Comparison of ENCODE assay signal across 10 mouse cellular contexts in genomic region chr10:29206730-29207129, GRCm38 (mm10). TPM values are rescaled to one million over a fixed set of nuclear protein-coding genes. Genes with fewer than 3 reads are reported as not detected.
DNase-seq lines count a peak whose midpoint lies in the region; TF ChIP-seq lines count a peak whose summit lies in the region.
"Had no signal": no experiment of that assay in that cellular context is flagged by ENCODE, and none has a peak within 500 bp of the region (broad histone marks: within the 10 kb centered on the region; RNA-seq: fewer than 3 reads in every experiment).

No protein-coding gene starts in this region.

- H3K27me3 ChIP-seq in embryonic facial prominence, embryonic 10.5 days (replicated peaks; ENCODE audit: low read depth, poor library complexity, severe bottlenecking): no peaks in the 10 kb centered on the region

- TF ChIP-seq CTCF in lung, adult 2 months (IDR thresholded peaks at IDR 0.05; ENCODE audit: insufficient read depth, low read length): 0 out of 2 replicates have a peak, but pooled peaks have one; percentile 5

- no peaks in the 10 kb centered on the region for H3K4me1 ChIP-seq in lung, adult 2 months (ENCODE audit: control insufficient read depth, insufficient read depth, low read length)
- peaks cover 6% of the 10 kb centered on the region for H3K4me1 ChIP-seq in embryonic facial prominence, embryonic 10.5 days

- DNase-seq in cerebellum, adult 11 months: peak; percentile 29
- DNase-seq in cerebellum, adult 11-12 months: no peak
- DNase-seq in lung, adult 2 months: no peak
- DNase-seq in lung, postnatal 4 days: no peak
- peak; percentile 22 for DNase-seq in embryonic facial prominence, embryonic 10.5 days (ENCODE audit: low spot score)
- DNase-seq in layer of hippocampus, adult 9-10 months (ENCODE audit: low spot score): peak; percentile 63
- peak; percentile 68 for DNase-seq in retina, postnatal 1 day
- DNase-seq in right cerebral cortex, adult 18-20 months: no peak

- TF ChIP-seq POLR2A in lung, adult 2 months (IDR thresholded peaks at IDR 0.05; ENCODE audit: borderline replicate concordance, extremely low read depth, low read depth, low read length): no peak

- H3K9me3 ChIP-seq in embryonic facial prominence, embryonic 10.5 days: no peaks in the 10 kb centered on the region

- no peak overlapping the region for H3K4me3 ChIP-seq in lung, adult 2 months (replicated peaks; ENCODE audit: extremely low read depth, low read depth, low read length)
- H3K4me3 ChIP-seq in embryonic facial prominence, embryonic 10.5 days: no peak overlapping the region
- H3K4me3 ChIP-seq: myocyte had no signal

- no peaks in the 10 kb centered on the region for H3K36me3 ChIP-seq in embryonic facial prominence, embryonic 10.5 days (replicated peaks)

- no peak overlapping the region for H3K27ac ChIP-seq in embryonic facial prominence, embryonic 10.5 days (replicated peaks)

RNA-seq across cellular contexts. Expression of gene 9330159F19Rik, which starts 4.7 kb away (rescaled TPM):
- 0.67 and 0.69 TPM in 2 replicates for polyA plus RNA-seq in lung, adult 2 months (2012; rRNA removed)
- 1.4 and 1.7 TPM in 2 replicates for polyA plus RNA-seq in embryonic facial prominence, embryonic 10.5 days (2016; fragmentation: Nextera tagmentation; extraction: Ambion mirVana)

RNA-seq across cellular contexts. Expression of gene Gm49353, which starts 8.0 kb away (rescaled TPM):
- polyA plus RNA-seq in lung, adult 2 months (2012; rRNA removed): not detected in 2 replicates
- 0.35 TPM in 1 of 2 replicates, not detected in the other for polyA plus RNA-seq in embryonic facial prominence, embryonic 10.5 days (2016; fragmentation: Nextera tagmentation; extraction: Ambion mirVana)
- polyA plus RNA-seq: heart, embryonic 14.5 days had no signal

Comparison
In these comparisons a context has a peak if more than half of its experiments do, and no peak if none do; other contexts are left out.
1. DNase-seq: peak in cerebellum, adult 11 months (single experiment), embryonic facial prominence, embryonic 10.5 days (single experiment), layer of hippocampus, adult 9-10 months (single experiment) and retina, postnatal 1 day (single experiment); none in cerebellum, adult 11-12 months (single experiment), lung, adult 2 months (single experiment), lung, postnatal 4 days (0 of 2) and right cerebral cortex, adult 18-20 months (single experiment).